Mouse (Mus musculus) testis, adult 2 months (tissue): ENCODE data around the gene Angptl7.

Experiments used
- CTCF ChIP-seq: fragments of 200-500 bp; IDR thresholded peaks from 2 replicates; pipeline ENCODE4 v1.5.1; 2012; ENCODE audit warnings: low read depth, mild to moderate bottlenecking, inconsistent platforms, low read length, moderate library complexity; ENCODE audit not compliant: control insufficient read depth, insufficient read depth, insufficient replicate concordance
- POLR2A ChIP-seq: fragments of 200-500 bp; IDR thresholded peaks from 2 replicates; pipeline ENCODE4 v1.6.1; 2012; ENCODE audit warnings: low read depth, mild to moderate bottlenecking, inconsistent platforms, low read length, moderate library complexity; ENCODE audit not compliant: control insufficient read depth

- no peak for TF ChIP-seq CTCF
- TF ChIP-seq POLR2A: no peak
These were observed 9.3 kb upstream of the Angptl7 start for GRCm38 (mm10) chr4:148509450-148510084.
